9 mouse cellular contexts compared by ENCODE assay signal in the genomic region with DNA sequence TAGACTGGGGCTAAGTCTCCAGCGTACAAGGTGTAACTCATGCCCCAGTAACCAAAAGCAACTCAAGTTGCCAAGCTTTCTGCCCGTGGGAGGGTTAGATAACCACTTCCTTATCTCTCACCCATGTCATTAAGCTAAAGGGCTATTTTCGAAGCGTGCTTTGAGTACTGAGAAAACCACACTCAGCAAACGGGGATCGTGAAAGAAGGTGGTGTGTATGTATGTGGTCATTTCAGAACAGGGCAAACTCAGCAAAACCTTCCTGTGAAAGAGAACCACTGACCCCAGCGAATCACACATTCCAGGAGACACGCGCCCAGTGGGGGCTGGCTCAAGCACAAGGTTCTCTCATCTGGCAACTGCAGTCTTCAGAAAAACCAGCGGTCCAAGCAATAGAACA. TPM values are rescaled to one million over a fixed set of nuclear protein-coding genes. Genes with fewer than 3 reads are reported as not detected.
DNase-seq lines count a peak whose midpoint lies in the region; ATAC-seq and TF ChIP-seq lines count a peak whose summit lies in the region.
"Had no signal": no experiment of that assay in that cellular context is flagged by ENCODE, and none has a peak within 500 bp of the region (broad histone marks: within the 10 kb centered on the region; RNA-seq: fewer than 3 reads in every experiment).

No protein-coding gene starts in this region.

- no peaks in the 10 kb centered on the region for H3K36me3 ChIP-seq in heart, embryonic 12.5 days
- peaks cover 18% of the 10 kb centered on the region for H3K36me3 ChIP-seq in liver, embryonic 12.5 days
- H3K36me3 ChIP-seq in thymus, adult 2 months (ENCODE audit: control insufficient read depth, insufficient read depth, low read length) = no peaks in the 10 kb centered on the region
- no peaks in the 10 kb centered on the region for H3K36me3 ChIP-seq in midbrain, embryonic 16.5 days (ENCODE audit: control insufficient read depth, insufficient read depth, low read length)
- no peaks in the 10 kb centered on the region for H3K36me3 ChIP-seq in midbrain, postnatal 0 days (ENCODE audit: insufficient read depth, low read length)

- peak; percentile 26 for DNase-seq in layer of hippocampus, adult 9-11 months
- no peak for DNase-seq in layer of hippocampus, postnatal 10 days (ENCODE audit: low spot score in 2 of 2)
- DNase-seq in thymus, adult 2 months = peak; percentile 47
- DNase-seq in MN1 (ENCODE audit: low spot score) = no peak
- no peak for DNase-seq in midbrain, postnatal 0 days (ENCODE audit: low spot score)

- H3K4me2 ChIP-seq in heart, embryonic 12.5 days = peak overlapping the region; percentile 30
- peak overlapping the region; percentile 67 for H3K4me2 ChIP-seq in liver, embryonic 12.5 days
- no peak overlapping the region for H3K4me2 ChIP-seq in midbrain, embryonic 16.5 days (ENCODE audit: low read length)
- H3K4me2 ChIP-seq in midbrain, postnatal 0 days (ENCODE audit: low read depth, low read length, poor library complexity, severe bottlenecking) = no peak overlapping the region

- peaks cover 54% of the 10 kb centered on the region for H3K4me1 ChIP-seq in heart, embryonic 12.5 days (replicated peaks)
- peaks cover 86% of the 10 kb centered on the region for H3K4me1 ChIP-seq in liver, embryonic 12.5 days
- peaks cover 53% of the 10 kb centered on the region for H3K4me1 ChIP-seq in thymus, adult 2 months (replicated peaks; ENCODE audit: control insufficient read depth, insufficient read depth, low read length)
- no peaks in the 10 kb centered on the region for H3K4me1 ChIP-seq in midbrain, embryonic 16.5 days (ENCODE audit: control insufficient read depth, insufficient read depth, low read length)
- no peaks in the 10 kb centered on the region for H3K4me1 ChIP-seq in midbrain, postnatal 0 days (ENCODE audit: insufficient read depth, low read length)

- 24% methylated on average over 10 of the region's 10 CpGs for WGBS in heart, embryonic 12.5 days
- WGBS in liver, embryonic 12.5 days (ENCODE audit: insufficient replicate concordance) = 13% methylated on average over 10 of the region's 10 CpGs
- WGBS in thymus, adult 2 months = 6% methylated on average over 10 of the region's 10 CpGs
- 95% methylated on average over 10 of the region's 10 CpGs for whole genome bisulfite sequencing in midbrain, embryonic 16.5 days
- WGBS in midbrain, postnatal 0 days = 90% methylated on average over 10 of the region's 10 CpGs

- no peaks in the 10 kb centered on the region for H3K9me3 ChIP-seq in heart, embryonic 12.5 days (replicated peaks)
- H3K9me3 ChIP-seq in liver, embryonic 12.5 days (replicated peaks) = no peaks in the 10 kb centered on the region
- no peaks in the 10 kb centered on the region; the same call in 1 of the 2 replicates for H3K9me3 ChIP-seq in midbrain, embryonic 16.5 days (replicated peaks; ENCODE audit: control insufficient read depth, low read length, poor library complexity, severe bottlenecking)
- no peaks in the 10 kb centered on the region for H3K9me3 ChIP-seq in midbrain, postnatal 0 days (ENCODE audit: low read length)

- no peak for ATAC-seq in heart, embryonic 12.5 days (ENCODE audit: insufficient number of reproducible peaks, low FRiP score)
- peak; percentile 76 for ATAC-seq in liver, embryonic 12.5 days
- no peak for ATAC-seq in midbrain, embryonic 16.5 days
- ATAC-seq in midbrain, postnatal 0 days (ENCODE audit: low FRiP score) = no peak
- ATAC-seq: Patski had no signal

- TF ChIP-seq CTCF in thymus, adult 2 months (IDR thresholded peaks at IDR 0.05; ENCODE audit: borderline replicate concordance, control insufficient read depth, extremely low read depth, insufficient read depth, low read length, poor library complexity) = no peak
- no peak for TF ChIP-seq CTCF in midbrain, postnatal 0 days (IDR thresholded peaks at IDR 0.05)

- no peak for TF ChIP-seq POLR2A in thymus, adult 2 months (IDR thresholded peaks at IDR 0.05; ENCODE audit: control insufficient read depth, extremely low read depth, insufficient read depth, low read length, poor library complexity)

- H3K27ac ChIP-seq in heart, embryonic 12.5 days (ENCODE audit: poor library complexity, severe bottlenecking) = no peak overlapping the region; the same call in 1 of the 2 replicates
- H3K27ac ChIP-seq in liver, embryonic 12.5 days = peak overlapping the region; percentile 92
- peak overlapping the region; percentile 77 for H3K27ac ChIP-seq in thymus, adult 2 months (ENCODE audit: control insufficient read depth, insufficient read depth, low read length)
- H3K27ac ChIP-seq in midbrain, embryonic 16.5 days (ENCODE audit: low read length) = no peak overlapping the region
- no peak overlapping the region for H3K27ac ChIP-seq in midbrain, postnatal 0 days (ENCODE audit: low read depth, low read length)

- H3K27me3 ChIP-seq in heart, embryonic 12.5 days (replicated peaks) = no peaks in the 10 kb centered on the region
- H3K27me3 ChIP-seq in liver, embryonic 12.5 days (replicated peaks) = no peaks in the 10 kb centered on the region
- no peaks in the 10 kb centered on the region for H3K27me3 ChIP-seq in thymus, adult 2 months (ENCODE audit: control insufficient read depth, insufficient read depth, low read length)
- no peaks in the 10 kb centered on the region for H3K27me3 ChIP-seq in midbrain, embryonic 16.5 days (ENCODE audit: control insufficient read depth, insufficient read depth, low read depth, low read length)
- no peaks in the 10 kb centered on the region for H3K27me3 ChIP-seq in midbrain, postnatal 0 days (ENCODE audit: insufficient read depth, low read length)
- H3K27me3 ChIP-seq: Patski had no signal

- H3K9ac ChIP-seq in heart, embryonic 12.5 days = no peak overlapping the region
- H3K9ac ChIP-seq in liver, embryonic 12.5 days = peak overlapping the region; percentile 63
- no peak overlapping the region for H3K9ac ChIP-seq in midbrain, embryonic 16.5 days (ENCODE audit: low read depth, low read length)
- no peak overlapping the region for H3K9ac ChIP-seq in midbrain, postnatal 0 days (replicated peaks; ENCODE audit: low read length, poor library complexity, severe bottlenecking)

- no peak overlapping the region for H3K4me3 ChIP-seq in heart, embryonic 12.5 days
- H3K4me3 ChIP-seq in liver, embryonic 12.5 days = peak overlapping the region; percentile 27
- peak overlapping the region; percentile 1; the same call in 1 of the 2 replicates for H3K4me3 ChIP-seq in thymus, adult 2 months (ENCODE audit: control insufficient read depth, insufficient read depth, low read length)
- H3K4me3 ChIP-seq in midbrain, embryonic 16.5 days (ENCODE audit: low read depth, low read length) = no peak overlapping the region
- H3K4me3 ChIP-seq in midbrain, postnatal 0 days (ENCODE audit: low read depth, low read length) = no peak overlapping the region

RNA-seq across cellular contexts. Expression of a gene that starts 19.4 kb away (rescaled TPM):
- 10 to 100 TPM; 60.3 to 65.2 TPM for total RNA-seq in layer of hippocampus, postnatal 10 days (2021)
- polyA plus RNA-seq in heart, embryonic 12.5 days (2016; fragmentation: Nextera tagmentation; extraction: Ambion mirVana) = 7.9 and 8.2 TPM in 2 replicates
- 9.7 and 9.9 TPM in 2 replicates for polyA plus RNA-seq in liver, embryonic 12.5 days (2016; fragmentation: Nextera tagmentation; extraction: Ambion mirVana)
- polyA plus RNA-seq in thymus, adult 2 months (2012; rRNA removed) = 11.3 and 12.2 TPM in 2 replicates
- polyA plus RNA-seq in midbrain, embryonic 16.5 days (2015; fragmentation: Nextera tagmentation; extraction: Ambion mirVana) = 44.8 and 48.0 TPM in 2 replicates
- total RNA-seq in midbrain, postnatal 0 days (2014; rRNA removed) = 54.8 and 56.5 TPM in 2 replicates
- 50.5 and 54.0 TPM in 2 replicates for polyA plus RNA-seq in midbrain, postnatal 0 days (2015; fragmentation: Nextera tagmentation; extraction: Ambion mirVana)

RNA-seq across cellular contexts. Expression of a gene that starts 28.2 kb away (rescaled TPM):
- 10 to 100 TPM; 78.5 to 86.2 TPM for total RNA-seq in layer of hippocampus, postnatal 10 days (2021)
- polyA plus RNA-seq in heart, embryonic 12.5 days (2016; fragmentation: Nextera tagmentation; extraction: Ambion mirVana) = 156 and 160 TPM in 2 replicates
- 159 and 164 TPM in 2 replicates for polyA plus RNA-seq in liver, embryonic 12.5 days (2016; fragmentation: Nextera tagmentation; extraction: Ambion mirVana)
- polyA plus RNA-seq in thymus, adult 2 months (2012; rRNA removed) = 15.8 and 17.0 TPM in 2 replicates
- polyA plus RNA-seq in midbrain, embryonic 16.5 days (2015; fragmentation: Nextera tagmentation; extraction: Ambion mirVana) = 155 and 156 TPM in 2 replicates
- total RNA-seq in midbrain, postnatal 0 days (2014; rRNA removed) = 39.6 and 49.4 TPM in 2 replicates
- polyA plus RNA-seq in midbrain, postnatal 0 days (2015; fragmentation: Nextera tagmentation; extraction: Ambion mirVana) = 150 and 156 TPM in 2 replicates

Comparison
In these comparisons a context has a peak if more than half of its experiments do, and no peak if none do; other contexts are left out.
1. DNase-seq: peak in layer of hippocampus, adult 9-11 months (single experiment) and thymus, adult 2 months (single experiment); none in layer of hippocampus, postnatal 10 days (0 of 2), MN1 (single experiment) and midbrain, postnatal 0 days (single experiment).
2. H3K27ac ChIP-seq: peak in liver, embryonic 12.5 days (single experiment) and thymus, adult 2 months (single experiment); none in heart, embryonic 12.5 days (single experiment), midbrain, embryonic 16.5 days (single experiment) and midbrain, postnatal 0 days (single experiment).
3. H3K4me2 ChIP-seq: peak in heart, embryonic 12.5 days (single experiment) and liver, embryonic 12.5 days (single experiment); none in midbrain, embryonic 16.5 days (single experiment) and midbrain, postnatal 0 days (single experiment).
4. H3K4me3 ChIP-seq: peak in liver, embryonic 12.5 days (single experiment) and thymus, adult 2 months (single experiment); none in heart, embryonic 12.5 days (single experiment), midbrain, embryonic 16.5 days (single experiment) and midbrain, postnatal 0 days (single experiment).